Mouse (Mus musculus): ENCODE results near the gene Etv2. TPM values are rescaled to one million over a fixed set of nuclear protein-coding genes. Genes with fewer than 3 reads are reported as not detected.

Gene Etv2
- polyA plus RNA-seq, 1 experiment from 2014 or later = not detected

DNA sequence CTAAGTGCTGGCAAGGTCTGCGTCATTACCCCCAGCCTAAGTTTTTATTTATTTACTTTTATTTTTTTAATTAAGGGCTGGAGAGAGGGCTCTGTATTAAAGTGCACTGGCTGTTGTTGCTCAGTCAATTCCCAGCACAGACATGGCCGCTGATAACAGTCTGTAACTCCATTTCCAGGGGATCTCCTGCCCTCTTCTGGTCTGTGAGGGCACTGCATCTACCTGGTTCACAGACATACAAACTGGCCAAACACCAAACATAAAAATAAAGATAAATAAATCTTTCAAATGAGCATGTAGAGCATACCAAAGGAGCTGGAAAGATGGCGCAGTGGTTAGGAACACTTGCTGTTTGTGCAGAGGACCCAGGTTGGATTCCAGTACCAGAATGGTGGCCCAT is 16.4 kb downstream of the Etv2 start:
- DNase-seq (ENCODE audit: low spot score) = no peak
- Histone ChIP-seq H3K36me3 (ENCODE audit: control insufficient read depth, insufficient read depth, low read length) (peaks cover 79% of the 10 kb centered on the region), H3K4me2 (ENCODE audit: low read depth, low read length) (no peak overlapping the region), H3K9ac (ENCODE audit: low read depth, low read length) (no peak overlapping the region), H3K4me1 (ENCODE audit: control insufficient read depth, insufficient read depth, low read length) (no peaks in the 10 kb centered on the region), H3K27me3 (replicated peaks; ENCODE audit: control insufficient read depth, insufficient read depth, low read length) (no peaks in the 10 kb centered on the region), H3K4me3 (ENCODE audit: low read depth, low read length) (no peak overlapping the region), H3K27ac (replicated peaks; ENCODE audit: low read depth, low read length) (no peak overlapping the region), H3K9me3 (ENCODE audit: control insufficient read depth, low read length) (no peaks in the 10 kb centered on the region)
- WGBS = 85% methylated on average over 3 of the region's 3 CpGs
- no peak for ATAC-seq (ENCODE audit: low read depth)

- no peaks in the 10 kb centered on the region for H3K27me3 ChIP-seq (replicated peaks; ENCODE audit: control insufficient read depth, insufficient read depth, low read length)
- H3K4me3 ChIP-seq (ENCODE audit: low read depth, low read length) = no peak overlapping the region
- ATAC-seq (ENCODE audit: low read depth) (no peak), DNase-seq (ENCODE audit: low spot score) (no peak)
- 89% methylated on average over 9 of the region's 9 CpGs for WGBS
- H3K4me2 ChIP-seq (ENCODE audit: low read depth, low read length) = no peak overlapping the region
- peaks cover 74% of the 10 kb centered on the region for H3K36me3 ChIP-seq (ENCODE audit: control insufficient read depth, insufficient read depth, low read length)
- no peak overlapping the region for H3K27ac ChIP-seq (replicated peaks; ENCODE audit: low read depth, low read length)
- no peaks in the 10 kb centered on the region for H3K4me1 ChIP-seq (ENCODE audit: control insufficient read depth, insufficient read depth, low read length)
- no peak overlapping the region for H3K9ac ChIP-seq (ENCODE audit: low read depth, low read length)
- no peaks in the 10 kb centered on the region for H3K9me3 ChIP-seq (ENCODE audit: control insufficient read depth, low read length)
Observed at GRCm38 (mm10) chr7:30618658-30619057, 17.0 kb downstream of the Etv2 start.

GRCm38 (mm10) chr7:30615049-30615760 is 20.4 kb downstream of the Etv2 start:
- H3K27ac ChIP-seq (replicated peaks; ENCODE audit: low read depth, low read length) = no peak overlapping the region
- no peaks in the 10 kb centered on the region for H3K4me1 ChIP-seq (ENCODE audit: control insufficient read depth, insufficient read depth, low read length)
- no peak overlapping the region for H3K4me2 ChIP-seq (ENCODE audit: low read depth, low read length)
- H3K4me3 ChIP-seq (ENCODE audit: low read depth, low read length) = no peak overlapping the region
- H3K27me3 ChIP-seq (replicated peaks; ENCODE audit: control insufficient read depth, insufficient read depth, low read length) = no peaks in the 10 kb centered on the region
- H3K36me3 ChIP-seq (ENCODE audit: control insufficient read depth, insufficient read depth, low read length) = peaks cover 44% of the 10 kb centered on the region
- no peak for DNase-seq (ENCODE audit: low spot score)
- H3K9ac ChIP-seq (ENCODE audit: low read depth, low read length) = no peak overlapping the region
- H3K9me3 ChIP-seq (ENCODE audit: control insufficient read depth, low read length) = no peaks in the 10 kb centered on the region
- peak; percentile 16; the same call in 1 of the 2 replicates for ATAC-seq (ENCODE audit: low read depth)
- 51% methylated on average over 4 of the region's 5 CpGs for WGBS

GRCm38 (mm10) chr7:30614454-30614853 is 21.2 kb downstream of the Etv2 start:
- H3K9me3 ChIP-seq (ENCODE audit: control insufficient read depth, low read length) = no peaks in the 10 kb centered on the region
- H3K4me1 ChIP-seq (ENCODE audit: control insufficient read depth, insufficient read depth, low read length) = no peaks in the 10 kb centered on the region
- H3K4me2 ChIP-seq (ENCODE audit: low read depth, low read length) = no peak overlapping the region
- no peak overlapping the region for H3K4me3 ChIP-seq (ENCODE audit: low read depth, low read length)
- WGBS = 78% methylated on average over 2 of the region's 2 CpGs
- H3K9ac ChIP-seq (ENCODE audit: low read depth, low read length) = no peak overlapping the region
- H3K36me3 ChIP-seq (ENCODE audit: control insufficient read depth, insufficient read depth, low read length) = peaks cover 38% of the 10 kb centered on the region
- H3K27me3 ChIP-seq (replicated peaks; ENCODE audit: control insufficient read depth, insufficient read depth, low read length) = no peaks in the 10 kb centered on the region
- ATAC-seq (ENCODE audit: low read depth) (peak; percentile 30; the same call in 1 of the 2 replicates), DNase-seq (ENCODE audit: low spot score) (peak; percentile 34)
- H3K27ac ChIP-seq (replicated peaks; ENCODE audit: low read depth, low read length) = no peak overlapping the region

- H3K4me3 ChIP-seq (ENCODE audit: low read depth, low read length) = no peak overlapping the region
- H3K27ac ChIP-seq (replicated peaks; ENCODE audit: low read depth, low read length) = no peak overlapping the region
- H3K9me3 ChIP-seq (ENCODE audit: control insufficient read depth, low read length) = no peaks in the 10 kb centered on the region
- 23% methylated on average over 14 of the region's 14 CpGs for WGBS
- H3K4me2 ChIP-seq (ENCODE audit: low read depth, low read length) = no peak overlapping the region
- no peak overlapping the region for H3K9ac ChIP-seq (ENCODE audit: low read depth, low read length)
- no peaks in the 10 kb centered on the region for H3K4me1 ChIP-seq (ENCODE audit: control insufficient read depth, insufficient read depth, low read length)
- H3K27me3 ChIP-seq (replicated peaks; ENCODE audit: control insufficient read depth, insufficient read depth, low read length) = no peaks in the 10 kb centered on the region
- DNase-seq (ENCODE audit: low spot score) (peak; percentile 56), ATAC-seq (ENCODE audit: low read depth) (no peak)
- H3K36me3 ChIP-seq (ENCODE audit: control insufficient read depth, insufficient read depth, low read length) = peaks cover 30% of the 10 kb centered on the region
Observed at GRCm38 (mm10) chr7:30613529-30614112, 22.0 kb downstream of the Etv2 start.

DNA sequence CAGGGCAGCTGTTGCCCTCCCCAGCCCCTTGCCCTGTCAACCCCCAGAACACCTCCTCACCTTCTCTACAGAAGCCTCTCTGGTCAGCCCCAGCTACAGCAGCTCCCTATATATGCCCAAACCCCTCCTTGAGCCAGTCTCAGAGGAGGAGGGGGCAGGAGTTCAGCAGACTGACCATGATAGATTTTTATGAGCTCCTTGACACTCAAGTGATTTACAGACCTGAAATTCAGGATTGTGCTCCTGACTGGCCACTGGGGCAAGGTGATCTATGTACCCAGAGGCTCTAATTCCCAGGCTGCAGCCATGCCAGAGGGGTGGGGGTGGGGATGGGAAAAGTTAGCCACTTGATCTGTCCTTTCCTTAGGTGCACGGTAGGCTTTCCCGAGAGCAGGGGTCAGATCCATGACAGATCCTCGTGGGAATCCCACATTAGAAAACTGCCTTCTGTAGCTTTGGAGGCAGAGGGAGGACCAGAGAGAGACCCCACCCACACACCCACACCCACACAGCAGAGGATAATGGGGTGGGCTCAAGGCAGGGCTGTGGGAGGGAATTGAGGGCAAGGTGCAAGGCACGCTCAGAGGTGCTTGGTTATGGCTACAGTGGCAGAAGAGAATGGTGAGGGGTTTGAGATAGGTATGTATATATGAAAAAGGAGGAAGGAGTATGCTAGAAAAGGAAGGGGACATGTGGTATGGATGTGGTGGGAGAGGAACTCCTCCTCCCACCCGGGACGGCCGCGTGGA is 22.8 kb downstream of the Etv2 start, which contains the start of gene Upk1a:
TSS of gene Upk1a (minus strand) at position 194 of the 749 bp plus-strand sequence.
- 75% methylated on average over 8 of the region's 8 CpGs for WGBS
- Histone ChIP-seq H3K27ac (replicated peaks; ENCODE audit: low read depth, low read length) (no peak within 1 kb of the TSS), H3K4me3 (ENCODE audit: low read depth, low read length) (no peak within 1 kb of the TSS), H3K4me1 (ENCODE audit: control insufficient read depth, insufficient read depth, low read length) (no peaks in the 10 kb centered on the region), H3K9me3 (ENCODE audit: control insufficient read depth, low read length) (no peaks in the 10 kb centered on the region), H3K27me3 (replicated peaks; ENCODE audit: control insufficient read depth, insufficient read depth, low read length) (no peaks in the 10 kb centered on the region), H3K4me2 (ENCODE audit: low read depth, low read length) (no peak within 1 kb of the TSS), H3K9ac (ENCODE audit: low read depth, low read length) (no peak within 1 kb of the TSS), H3K36me3 (ENCODE audit: control insufficient read depth, insufficient read depth, low read length) (peaks cover 22% of the 10 kb centered on the region)
- DNase-seq (ENCODE audit: low spot score) = no peak
- ATAC-seq (ENCODE audit: low read depth) = no peak

DNA sequence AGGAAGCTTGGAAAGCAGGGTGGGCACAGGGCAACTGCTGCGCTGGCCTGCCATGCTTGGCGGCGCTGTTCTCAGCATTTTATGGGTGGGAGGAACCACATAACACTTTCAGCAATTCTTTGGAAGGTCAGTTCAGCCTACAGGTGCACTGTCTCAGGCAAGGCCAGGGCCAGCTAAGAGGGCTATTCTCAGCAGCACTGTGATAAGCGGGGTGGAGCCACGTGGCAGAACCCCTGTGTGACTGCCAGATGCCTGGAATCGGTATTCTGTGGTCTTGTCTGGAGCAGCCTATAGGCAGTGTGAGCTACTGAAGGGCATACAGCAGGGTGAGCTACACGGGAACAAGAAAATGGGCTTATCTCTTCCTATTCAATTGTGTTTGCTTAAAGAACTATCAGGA is 25.6 kb downstream of the Etv2 start:
- Histone ChIP-seq H3K9ac (ENCODE audit: low read depth, low read length) (no peak overlapping the region), H3K9me3 (ENCODE audit: control insufficient read depth, low read length) (no peaks in the 10 kb centered on the region), H3K27me3 (replicated peaks; ENCODE audit: control insufficient read depth, insufficient read depth, low read length) (no peaks in the 10 kb centered on the region), H3K4me3 (ENCODE audit: low read depth, low read length) (no peak overlapping the region), H3K4me2 (ENCODE audit: low read depth, low read length) (no peak overlapping the region), H3K4me1 (ENCODE audit: control insufficient read depth, insufficient read depth, low read length) (no peaks in the 10 kb centered on the region), H3K36me3 (ENCODE audit: control insufficient read depth, insufficient read depth, low read length) (no peaks in the 10 kb centered on the region), H3K27ac (replicated peaks; ENCODE audit: low read depth, low read length) (no peak overlapping the region)
- WGBS = 52% methylated on average over 7 of the region's 7 CpGs
- DNase-seq (ENCODE audit: low spot score) (no peak), ATAC-seq (ENCODE audit: low read depth) (no peak)

GRCm38 (mm10) chr7:30608476-30608875 is 27.2 kb downstream of the Etv2 start:
- H3K9ac ChIP-seq (ENCODE audit: low read depth, low read length) = no peak overlapping the region
- 46% methylated on average over 15 of the region's 16 CpGs for WGBS
- H3K27me3 ChIP-seq (replicated peaks; ENCODE audit: control insufficient read depth, insufficient read depth, low read length) = no peaks in the 10 kb centered on the region
- ATAC-seq (ENCODE audit: low read depth) = peak; percentile 15; the same call in 1 of the 2 replicates
- no peak overlapping the region for H3K27ac ChIP-seq (replicated peaks; ENCODE audit: low read depth, low read length)
- no peaks in the 10 kb centered on the region for H3K36me3 ChIP-seq (ENCODE audit: control insufficient read depth, insufficient read depth, low read length)
- H3K4me3 ChIP-seq (ENCODE audit: low read depth, low read length) = no peak overlapping the region
- no peaks in the 10 kb centered on the region for H3K4me1 ChIP-seq (ENCODE audit: control insufficient read depth, insufficient read depth, low read length)
- DNase-seq (ENCODE audit: low spot score) = peak; percentile 56
- H3K4me2 ChIP-seq (ENCODE audit: low read depth, low read length) = no peak overlapping the region
- H3K9me3 ChIP-seq (ENCODE audit: control insufficient read depth, low read length) = no peaks in the 10 kb centered on the region
